Mouse (Mus musculus) hindbrain, embryonic 16.5 days (tissue): ENCODE measurements around the gene Plekha3. TPM values are rescaled to one million over a fixed set of nuclear protein-coding genes. Genes with fewer than 3 reads are reported as not detected.

Experiments used
- ATAC-seq: fragments of 200-750 bp; cut with Nextera tagmentation; 2 replicates; pipeline ENCODE4 v1.8.0; 2017; ENCODE audit warnings: moderate TSS enrichment, moderate library complexity
- H3K27ac ChIP-seq: fragments of 300-500 bp; sonication (generic); 2 replicates; pipeline ENCODE4 v1.5.1; 2014; ENCODE audit warnings: low read depth, mild to moderate bottlenecking, control low read depth, low read length, moderate library complexity
- H3K27me3 ChIP-seq: fragments of 300-500 bp; sonication (generic); replicated peaks from 2 replicates; pipeline ENCODE4 v1.6.1; 2014; ENCODE audit warnings: low read length; ENCODE audit not compliant: control insufficient read depth, insufficient read depth
- H3K36me3 ChIP-seq: fragments of 300-500 bp; sonication (generic); 2 replicates; pipeline ENCODE4 v1.6.1; 2014; ENCODE audit warnings: mild to moderate bottlenecking, low read length, moderate library complexity, mixed read lengths; ENCODE audit not compliant: control insufficient read depth, insufficient read depth
- H3K4me1 ChIP-seq: fragments of 300-500 bp; sonication (generic); 2 replicates; pipeline ENCODE4 v1.6.1; 2014; ENCODE audit warnings: low read depth, low read length; ENCODE audit not compliant: control insufficient read depth, insufficient read depth
- H3K4me2 ChIP-seq: fragments of 300-500 bp; sonication (generic); 2 replicates; pipeline ENCODE4 v1.6.1; 2014; ENCODE audit warnings: mild to moderate bottlenecking, low read length, control low read depth, moderate library complexity
- H3K4me3 ChIP-seq: fragments of 300-500 bp; sonication (generic); 2 replicates; pipeline ENCODE4 v1.5.1; 2014; ENCODE audit warnings: mild to moderate bottlenecking, low read length, control low read depth, moderate library complexity
- H3K9ac ChIP-seq: fragments of 300-500 bp; sonication (generic); 2 replicates; pipeline ENCODE4 v1.6.1; 2014; ENCODE audit warnings: low read depth, mild to moderate bottlenecking, control low read depth, low read length, moderate library complexity
- H3K9me3 ChIP-seq: fragments of 300-500 bp; sonication (generic); 2 replicates; pipeline ENCODE4 v1.6.1; 2014; ENCODE audit warnings: mild to moderate bottlenecking, low read length, moderate library complexity; ENCODE audit not compliant: control insufficient read depth
- WGBS: fragments of 180-500 bp; shearing (Covaris S2); extraction: QIAGEN DNeasy Blood & Tissue Kit; methylation state at CpG from one replicate; pipeline ENCODE4 v1.1.7; 2014; 5-methylcytosine and 5-hydroxymethylcytosine counted together
- polyA plus RNA-seq: library from polyadenylated mRNA; unstranded; fragments of >200 nt; fragmentation: Nextera tagmentation; extraction: Ambion mirVana; gene quantifications from 2 replicates; pipeline ENCODE4 v1.2.1, GENCODE M21; 2015

The Plekha3 gene
- polyA plus RNA-seq, 1 experiment from 2014 or later, result 3.6 TPM

DNA sequence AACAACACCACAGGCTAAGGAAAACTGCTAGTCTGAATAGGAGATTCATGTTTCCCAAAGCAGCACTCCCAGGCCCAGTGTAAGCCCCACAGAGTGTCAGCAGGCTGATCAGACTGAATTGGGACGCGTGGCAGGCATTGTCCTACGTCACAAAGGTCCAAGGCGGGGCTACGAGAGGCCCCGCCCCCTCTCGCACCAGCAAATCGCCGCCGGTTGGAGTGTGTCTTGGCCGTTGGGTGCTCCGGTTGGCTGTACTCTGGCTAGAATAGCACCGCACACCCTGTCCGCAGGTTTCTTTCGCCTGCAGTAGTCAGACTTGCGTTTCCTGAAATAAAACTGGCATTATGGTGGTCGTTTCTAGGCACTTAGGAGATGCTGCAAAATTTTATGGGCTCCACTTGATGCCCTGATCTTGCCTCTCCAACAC is 2.1 kb upstream of the Plekha3 start, which contains the start of gene Fkbp7:
TSS of gene Fkbp7 (minus strand) at position 151 of the 427 bp plus-strand sequence.
- Histone ChIP-seq H3K27ac (peak within 1 kb of the TSS; percentile 68), H3K9me3 (no peaks in the 10 kb centered on the region), H3K9ac (peak within 1 kb of the TSS; percentile 59), H3K27me3 (no peaks in the 10 kb centered on the region), H3K4me3 (peak within 1 kb of the TSS; percentile 49), H3K4me2 (peak within 1 kb of the TSS; percentile 69), H3K36me3 (no peaks in the 10 kb centered on the region), H3K4me1 (peaks cover 28% of the 10 kb centered on the region)
- ATAC-seq, result peak; percentile 93
- WGBS, result 0% methylated on average over 17 of the region's 17 CpGs

DNA sequence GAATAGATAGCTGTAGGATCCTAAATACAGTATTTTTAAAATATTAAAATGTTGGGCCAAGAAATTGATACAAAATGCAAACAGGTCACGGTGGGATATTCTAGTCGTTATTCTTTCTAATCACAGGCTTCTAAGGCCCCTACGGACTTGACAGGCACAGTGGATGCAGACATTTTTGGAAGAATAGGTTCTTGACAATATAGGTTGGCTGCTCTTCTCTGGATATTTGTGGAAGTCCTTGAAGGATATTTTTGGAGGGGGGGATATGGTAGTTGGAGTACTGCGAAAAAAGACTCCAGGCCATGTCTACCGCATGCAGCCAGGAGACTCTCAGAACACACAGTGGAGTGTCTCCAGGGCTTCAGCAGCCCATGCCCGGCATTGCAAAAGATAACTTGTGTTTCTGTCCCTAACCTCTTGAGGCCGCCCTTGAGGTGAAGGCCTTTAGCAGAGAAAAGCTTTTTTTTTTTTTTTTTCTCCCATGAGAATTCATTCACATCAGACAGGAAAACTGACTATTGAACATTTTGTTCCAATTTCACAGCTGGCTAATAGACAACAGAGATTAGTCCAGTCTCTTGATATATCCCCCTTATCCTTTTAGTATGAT is 1.5 kb upstream of the Plekha3 start:
- 36% methylated on average over 7 of the region's 7 CpGs for WGBS
- Histone ChIP-seq H3K9ac (no peak overlapping the region; the same call in 1 of the 2 replicates), H3K27me3 (no peaks in the 10 kb centered on the region), H3K4me3 (peak overlapping the region; percentile 49), H3K36me3 (no peaks in the 10 kb centered on the region), H3K4me2 (peak overlapping the region; percentile 69), H3K4me1 (peaks cover 28% of the 10 kb centered on the region), H3K27ac (peak overlapping the region; percentile 68), H3K9me3 (no peaks in the 10 kb centered on the region)
- ATAC-seq, result no peak

DNA sequence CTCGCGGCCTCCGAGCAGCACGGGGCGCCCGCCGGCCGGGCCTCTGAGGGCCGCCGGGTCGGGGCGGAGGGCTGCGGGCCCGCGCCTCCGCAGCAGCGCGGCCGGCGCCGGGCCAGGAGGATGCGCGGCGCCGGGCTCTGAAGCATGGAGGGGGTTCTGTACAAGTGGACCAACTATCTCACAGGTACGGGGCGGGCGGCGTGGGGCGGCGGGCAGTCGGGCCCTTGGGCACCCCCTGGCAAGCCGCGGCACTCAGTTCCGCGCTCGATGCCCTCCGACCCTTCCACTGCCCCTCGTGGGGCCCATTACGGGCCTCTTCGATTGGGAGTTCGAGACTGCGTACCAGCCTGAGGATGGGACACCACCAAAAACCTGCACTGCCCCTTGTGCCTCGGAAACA is 370 bp downstream of the Plekha3 start:
- peak overlapping the region; percentile 88 for H3K9ac ChIP-seq
- no peaks in the 10 kb centered on the region for H3K36me3 ChIP-seq
- peak; percentile 64 for ATAC-seq
- no peaks in the 10 kb centered on the region for H3K27me3 ChIP-seq
- H3K9me3 ChIP-seq, result no peaks in the 10 kb centered on the region
- H3K4me1 ChIP-seq, result peaks cover 28% of the 10 kb centered on the region
- WGBS, result 1% methylated on average over 12 of the region's 44 CpGs
- peak overlapping the region; percentile 84 for H3K27ac ChIP-seq
- H3K4me2 ChIP-seq, result peak overlapping the region; percentile 68
- peak overlapping the region; percentile 92 for H3K4me3 ChIP-seq

DNA sequence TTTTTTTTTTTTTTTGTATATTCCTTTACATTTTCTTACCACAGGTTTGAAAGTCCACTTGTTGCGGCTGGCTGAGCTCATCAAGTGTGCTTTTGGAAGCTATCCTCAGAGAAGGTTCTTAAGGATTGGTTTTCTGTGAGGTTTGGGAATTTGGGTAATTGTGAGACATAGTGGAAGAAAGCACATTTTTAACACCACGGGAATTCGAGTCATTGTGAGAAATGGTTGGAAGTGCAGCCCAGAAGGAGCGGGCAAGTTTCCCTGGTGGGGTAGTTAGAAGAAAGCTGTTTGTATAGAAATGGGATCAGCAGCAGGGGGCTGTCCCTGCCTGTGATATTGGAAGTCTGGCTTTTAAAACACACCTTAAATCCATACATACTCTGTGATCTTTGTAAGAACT is 868 bp downstream of the Plekha3 start:
- WGBS, result 7% methylated on average over 4 of the region's 4 CpGs
- peaks cover 28% of the 10 kb centered on the region for H3K4me1 ChIP-seq
- peak overlapping the region; percentile 92 for H3K4me3 ChIP-seq

DNA sequence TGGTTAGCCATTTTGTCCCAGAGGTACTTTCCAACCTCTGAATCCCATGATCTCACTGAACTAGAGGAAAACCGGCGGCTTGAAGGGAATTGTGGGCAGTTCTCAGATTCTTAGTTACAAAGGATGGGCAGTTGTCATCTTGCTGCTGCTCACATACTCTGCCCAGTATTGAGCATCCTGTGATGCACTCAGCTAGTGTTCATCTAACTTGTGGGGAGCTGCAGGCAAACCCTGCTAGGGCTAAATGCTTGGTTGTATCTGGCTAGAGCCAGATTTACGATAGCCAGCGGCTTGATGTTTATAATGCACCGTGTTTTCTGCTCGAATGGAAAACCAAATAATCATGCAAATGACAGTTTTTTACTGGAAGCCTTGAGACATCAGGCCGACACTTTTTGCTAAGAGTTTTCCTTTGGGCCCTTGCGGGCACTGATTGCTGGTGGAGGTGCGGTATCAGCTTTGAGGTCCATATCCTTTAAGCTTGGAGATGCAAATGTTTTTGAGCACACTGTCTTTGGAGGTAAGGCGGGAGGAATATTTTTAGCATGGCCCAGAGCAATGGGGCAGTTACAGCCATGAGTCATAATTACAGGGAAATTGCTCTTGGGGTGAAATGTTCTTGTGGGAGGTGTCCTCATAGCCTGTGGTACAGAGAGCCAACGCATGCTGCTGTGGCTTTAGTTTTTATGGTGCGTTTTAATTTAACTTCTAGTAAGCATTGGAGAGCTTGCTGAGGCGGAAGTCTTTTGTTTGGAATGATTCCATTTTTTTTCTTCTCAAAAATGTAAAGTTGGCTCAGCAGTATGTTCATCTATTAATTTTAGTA is 1.5 kb downstream of the Plekha3 start:
- H3K27ac ChIP-seq, result no peak overlapping the region
- peak overlapping the region; percentile 92 for H3K4me3 ChIP-seq
- peak overlapping the region; percentile 88; the same call in 1 of the 2 replicates for H3K9ac ChIP-seq
- peaks cover 26% of the 10 kb centered on the region for H3K4me1 ChIP-seq
- WGBS, result 55% methylated on average over 13 of the region's 13 CpGs
- ATAC-seq, result no peak
- H3K4me2 ChIP-seq, result peak overlapping the region; percentile 68
- no peaks in the 10 kb centered on the region for H3K36me3 ChIP-seq
- no peaks in the 10 kb centered on the region for H3K9me3 ChIP-seq
- no peaks in the 10 kb centered on the region for H3K27me3 ChIP-seq

More for the DNA sequence above, 868 bp downstream of the Plekha3 start:
- Histone ChIP-seq H3K9ac (peak overlapping the region; percentile 88), H3K4me2 (peak overlapping the region; percentile 68), H3K36me3 (no peaks in the 10 kb centered on the region), H3K27ac (no peak overlapping the region), H3K27me3 (no peaks in the 10 kb centered on the region), H3K9me3 (no peaks in the 10 kb centered on the region)
- ATAC-seq, result no peak

DNA sequence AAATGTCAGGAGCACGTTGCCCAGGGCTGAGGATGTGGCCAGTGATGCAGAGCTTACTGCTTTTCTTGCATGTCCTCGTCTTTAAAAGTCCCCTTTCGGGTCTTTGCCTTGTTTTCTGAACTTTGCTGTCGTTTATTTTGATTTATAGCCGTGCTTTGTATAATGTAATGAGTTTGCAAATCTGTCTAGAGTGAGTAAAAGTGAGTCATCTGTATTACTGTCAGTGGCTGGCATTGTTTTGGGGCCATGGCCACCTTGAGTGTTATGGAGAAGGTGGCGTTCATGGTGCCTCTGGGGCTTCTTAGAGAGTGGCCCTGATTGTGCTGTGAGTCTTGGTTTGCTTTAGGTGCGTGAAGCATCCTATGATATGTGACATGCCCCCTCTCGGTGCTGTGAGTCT is 7.2 kb downstream of the Plekha3 start:
- Histone ChIP-seq H3K4me2 (no peak overlapping the region), H3K9me3 (no peaks in the 10 kb centered on the region), H3K36me3 (peaks cover 33% of the 10 kb centered on the region), H3K9ac (no peak overlapping the region), H3K27ac (no peak overlapping the region), H3K4me3 (no peak overlapping the region), H3K4me1 (no peaks in the 10 kb centered on the region; the same call in 1 of the 2 replicates), H3K27me3 (no peaks in the 10 kb centered on the region)
- WGBS, result 83% methylated on average over 8 of the region's 8 CpGs
- ATAC-seq, result no peak

DNA sequence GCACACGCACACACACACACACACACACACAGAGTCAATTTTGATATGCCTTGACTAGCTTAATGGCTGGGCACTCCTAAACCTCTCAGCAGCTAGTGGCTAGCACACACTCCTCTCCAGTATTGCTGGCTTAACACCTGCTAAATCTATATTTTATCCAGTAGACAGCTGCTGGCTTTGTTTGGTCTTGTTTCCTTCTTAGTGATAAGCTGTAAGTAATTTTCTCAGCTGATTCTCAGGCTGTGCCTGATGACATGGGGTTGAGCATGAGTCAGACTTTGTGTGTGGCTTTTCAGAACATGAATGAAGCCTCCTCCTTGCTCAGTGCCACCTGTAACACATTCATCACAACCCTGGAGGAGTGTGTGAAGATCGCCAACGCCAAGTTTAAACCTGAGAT is 11.9 kb downstream of the Plekha3 start:
- no peak for ATAC-seq
- H3K4me2 ChIP-seq, result no peak overlapping the region
- WGBS, result 96% methylated on average over 3 of the region's 3 CpGs
- H3K9me3 ChIP-seq, result no peaks in the 10 kb centered on the region
- H3K4me3 ChIP-seq, result no peak overlapping the region
- no peak overlapping the region for H3K27ac ChIP-seq
- no peak overlapping the region for H3K9ac ChIP-seq
- H3K4me1 ChIP-seq, result no peaks in the 10 kb centered on the region
- H3K27me3 ChIP-seq, result no peaks in the 10 kb centered on the region
- peaks cover 38% of the 10 kb centered on the region for H3K36me3 ChIP-seq

DNA sequence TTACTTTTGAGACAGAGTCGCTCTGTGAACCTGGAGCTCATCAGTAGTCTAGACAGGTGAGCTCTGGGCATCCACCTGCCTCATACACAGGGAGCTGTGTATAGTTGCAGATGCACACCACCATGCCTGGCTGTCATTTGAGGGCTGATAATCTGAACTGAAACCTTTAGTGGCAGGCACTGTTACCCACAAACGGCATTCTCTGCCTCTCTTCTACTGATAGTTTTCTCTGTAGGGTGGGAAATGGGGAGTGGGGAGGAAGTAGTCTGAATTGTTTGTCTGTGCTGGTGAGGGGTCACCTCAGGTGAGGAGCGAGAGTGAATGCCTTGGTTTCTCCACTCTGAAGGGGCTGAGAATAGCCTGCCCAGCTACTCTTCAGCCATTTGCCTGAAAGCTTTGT is 12.5 kb downstream of the Plekha3 start:
- peaks cover 32% of the 10 kb centered on the region for H3K36me3 ChIP-seq
- no peak overlapping the region for H3K4me3 ChIP-seq
- 84% methylated on average over 3 of the region's 3 CpGs for WGBS
- no peak overlapping the region for H3K27ac ChIP-seq
- ATAC-seq, result no peak
- no peak overlapping the region for H3K4me2 ChIP-seq
- no peaks in the 10 kb centered on the region for H3K4me1 ChIP-seq
- H3K9ac ChIP-seq, result no peak overlapping the region
- H3K9me3 ChIP-seq, result no peaks in the 10 kb centered on the region
- H3K27me3 ChIP-seq, result no peaks in the 10 kb centered on the region

DNA sequence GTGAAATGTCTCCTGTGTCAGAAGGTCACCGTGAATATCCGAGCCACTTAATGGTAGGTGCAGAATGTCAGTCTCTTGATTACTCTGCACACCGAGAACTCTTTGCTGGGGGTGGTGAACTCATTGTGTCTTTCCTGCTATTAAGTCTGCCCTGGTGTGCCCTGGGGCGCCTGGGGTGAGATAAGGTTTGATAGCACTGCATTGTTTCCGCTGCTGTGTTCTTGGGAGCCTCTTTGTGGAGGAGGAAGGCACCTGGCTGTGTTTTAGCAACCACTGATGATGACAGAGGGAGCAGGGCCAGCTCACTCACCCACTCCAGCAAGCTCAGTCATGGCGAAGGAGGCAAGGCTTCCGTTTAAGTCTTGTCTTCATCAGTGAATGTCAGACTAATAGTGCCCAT is 13.1 kb downstream of the Plekha3 start:
- peaks cover 30% of the 10 kb centered on the region for H3K36me3 ChIP-seq
- H3K9me3 ChIP-seq, result no peaks in the 10 kb centered on the region
- H3K4me2 ChIP-seq, result no peak overlapping the region
- no peak for ATAC-seq
- H3K4me3 ChIP-seq, result no peak overlapping the region
- WGBS, result 71% methylated on average over 7 of the region's 7 CpGs
- H3K27ac ChIP-seq, result no peak overlapping the region
- no peaks in the 10 kb centered on the region for H3K27me3 ChIP-seq
- H3K9ac ChIP-seq, result no peak overlapping the region
- no peaks in the 10 kb centered on the region for H3K4me1 ChIP-seq
